Mouse (Mus musculus): ENCODE data around the gene Chst14.
A peak's percentile ranks its signal among the peaks of the same experiment; 100 is the strongest.

Gene Chst14

DNA sequence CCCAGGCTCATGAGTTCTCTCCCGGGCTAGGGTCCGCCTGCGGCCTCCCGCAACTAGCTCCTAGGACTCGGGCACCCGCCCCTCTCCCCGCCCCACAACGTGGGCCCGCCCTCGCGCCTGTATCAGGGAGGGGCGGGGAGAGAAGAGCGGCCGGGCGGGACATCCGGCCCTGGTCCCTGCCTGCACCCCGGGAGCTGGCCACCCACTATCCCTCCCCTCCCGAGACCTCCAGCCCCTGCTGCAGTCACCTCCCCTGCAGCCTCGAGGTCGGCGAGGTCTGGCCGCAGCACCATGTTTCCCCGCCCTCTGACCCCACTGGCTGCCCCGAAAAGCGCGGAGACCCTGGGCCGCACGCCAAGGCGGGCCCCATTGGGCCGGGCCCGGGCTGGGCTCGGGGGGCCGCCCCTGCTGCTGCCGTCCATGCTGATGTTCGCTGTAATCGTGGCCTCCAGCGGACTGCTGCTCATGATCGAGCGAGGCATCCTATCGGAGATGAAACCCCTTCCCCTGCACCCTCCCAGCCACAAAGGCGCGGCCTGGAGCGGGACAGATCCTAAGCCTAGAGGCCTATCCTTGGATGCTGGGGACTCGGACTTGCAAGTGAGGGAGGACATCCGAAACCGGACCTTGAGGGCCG, at the start of gene Chst14:
Chst14 (plus strand) TSS at position 136 of the 637 bp plus-strand sequence.
- peak; percentile 54 for DNase-seq

DNA sequence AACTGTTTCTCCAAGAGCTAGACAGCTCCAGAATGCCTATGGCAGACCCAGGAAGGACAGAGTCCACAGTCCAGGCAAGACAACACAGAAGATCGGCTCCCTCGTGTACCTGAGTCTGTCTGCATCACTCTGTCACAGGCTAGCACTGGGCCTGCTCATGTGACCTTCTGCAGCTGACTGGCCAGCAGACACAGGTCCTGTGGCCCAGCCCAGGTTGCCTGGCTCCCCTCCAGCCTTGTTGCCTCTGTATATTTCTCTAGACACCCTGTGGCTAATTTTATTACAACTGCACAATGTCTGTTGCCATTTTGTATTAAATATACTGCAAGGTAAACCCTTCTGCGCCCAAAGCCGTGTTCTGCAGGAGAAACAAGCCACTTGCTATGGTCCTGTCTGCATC, 45.3 kb upstream of the Chst14 start:
- no peak for DNase-seq

DNA sequence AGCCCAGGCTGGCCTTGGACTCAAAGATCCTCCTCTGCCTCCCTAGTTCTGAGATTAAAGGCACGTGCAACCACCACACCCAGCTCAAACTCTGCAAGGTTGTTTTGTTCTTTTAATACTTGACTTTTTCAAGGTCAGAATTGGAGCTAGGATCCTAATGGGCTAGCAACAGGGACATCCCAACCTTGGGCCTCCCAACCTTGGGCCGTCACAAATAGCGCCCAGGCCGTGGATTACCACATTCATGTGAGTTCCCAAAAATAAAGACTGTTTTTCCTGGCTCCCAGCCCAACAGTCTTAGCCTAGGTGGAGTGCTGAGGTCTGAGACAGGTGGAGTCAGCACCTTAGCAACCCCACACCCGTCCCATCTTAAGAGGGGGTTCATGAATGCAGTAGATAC, 44.3 kb upstream of the Chst14 start:
- no peak for DNase-seq

DNA sequence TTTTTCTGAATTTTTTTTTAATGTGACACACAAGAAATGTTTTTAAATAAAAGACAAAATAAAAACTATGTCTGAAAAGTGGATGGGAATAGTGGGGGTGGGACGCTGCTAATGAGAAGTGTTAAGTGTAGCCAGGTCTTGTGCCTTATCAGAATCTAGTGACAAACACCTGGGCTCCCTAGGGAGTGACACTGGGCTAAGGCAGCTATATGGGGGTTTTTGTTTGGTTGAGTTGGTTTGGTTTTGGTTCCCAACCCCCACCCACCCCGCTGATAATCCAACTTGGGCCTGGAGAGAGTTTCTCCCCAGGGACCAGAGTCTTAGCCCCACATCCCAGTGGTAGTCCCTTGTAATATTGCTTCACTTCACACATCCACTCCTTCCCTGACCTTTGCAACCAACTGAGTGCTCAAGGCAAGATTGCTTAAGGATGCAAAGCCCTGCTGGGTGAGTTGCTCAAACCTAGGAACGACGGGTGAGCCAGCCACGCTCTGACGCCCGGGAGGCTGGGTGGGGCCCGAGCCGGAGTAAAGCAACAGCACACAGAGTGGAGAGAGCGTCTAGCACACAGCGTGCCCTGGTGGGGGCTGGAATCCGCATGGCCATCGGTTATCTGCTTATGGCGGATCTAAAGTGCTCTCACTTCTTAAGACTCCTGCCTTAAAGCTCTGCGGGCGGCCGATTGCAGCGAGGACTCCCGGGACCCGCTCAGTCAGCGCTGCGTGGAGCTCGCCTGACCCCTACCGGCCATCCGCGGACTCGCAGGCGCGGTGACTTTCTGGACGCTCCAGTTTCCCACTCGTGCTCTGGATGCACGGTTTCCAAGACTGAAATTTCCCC, 43.2 kb upstream of the Chst14 start:
- peak; percentile 94 for DNase-seq

DNA sequence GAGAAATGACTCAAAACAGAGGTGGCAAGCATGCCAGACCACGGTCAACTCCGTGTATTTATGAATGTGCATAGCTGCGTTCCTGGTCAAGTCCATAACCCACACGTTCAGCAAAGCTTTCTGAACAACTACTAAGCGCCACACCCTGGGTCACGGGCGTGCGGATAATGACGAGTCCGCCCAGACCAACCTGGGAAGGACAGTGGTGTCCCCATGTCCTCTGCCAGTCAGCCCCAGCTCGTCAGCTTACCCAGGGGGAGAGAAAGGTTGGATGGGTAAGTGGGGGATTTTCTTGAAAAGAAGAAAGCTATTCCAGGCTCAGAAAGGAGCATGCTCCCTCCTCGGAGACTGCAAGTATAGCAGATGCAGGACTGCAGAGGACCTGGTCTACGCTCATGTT, 38.9 kb upstream of the Chst14 start:
- DNase-seq, result no peak

DNA sequence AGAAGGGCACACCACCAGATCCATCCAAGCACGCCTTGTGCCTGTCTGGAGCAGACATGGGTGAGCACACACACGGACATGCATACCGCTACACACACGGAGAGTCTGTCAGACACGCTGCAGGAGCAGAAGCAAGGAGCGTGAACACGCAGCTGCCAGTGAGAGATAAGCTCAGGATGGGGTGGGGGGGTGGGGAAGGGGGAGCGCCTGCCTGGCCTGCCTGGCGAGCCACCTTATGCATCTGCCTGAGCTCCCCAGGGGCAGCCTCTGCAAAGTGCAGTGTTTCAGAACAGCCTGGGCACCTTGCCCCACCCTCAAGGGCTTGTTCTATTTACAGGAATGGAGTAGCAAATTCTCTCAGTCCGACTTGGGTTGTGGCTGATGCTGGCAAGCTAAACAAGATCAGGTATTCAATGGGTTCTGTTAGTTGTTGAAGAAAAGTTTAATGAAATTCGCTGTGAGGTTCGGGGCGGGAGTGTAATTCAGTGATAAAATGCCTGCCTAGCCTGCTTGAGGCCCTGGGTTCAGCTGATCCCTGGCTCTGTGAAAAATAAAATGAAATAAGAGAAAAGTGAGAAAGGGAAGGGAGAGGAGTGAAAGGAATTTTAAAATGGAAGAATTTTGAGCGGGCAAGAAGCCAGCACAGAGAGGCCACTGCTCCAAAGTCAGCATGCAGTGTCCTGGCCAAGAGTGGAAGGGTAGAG, 38.3 kb upstream of the Chst14 start:
- no peak for DNase-seq

DNA sequence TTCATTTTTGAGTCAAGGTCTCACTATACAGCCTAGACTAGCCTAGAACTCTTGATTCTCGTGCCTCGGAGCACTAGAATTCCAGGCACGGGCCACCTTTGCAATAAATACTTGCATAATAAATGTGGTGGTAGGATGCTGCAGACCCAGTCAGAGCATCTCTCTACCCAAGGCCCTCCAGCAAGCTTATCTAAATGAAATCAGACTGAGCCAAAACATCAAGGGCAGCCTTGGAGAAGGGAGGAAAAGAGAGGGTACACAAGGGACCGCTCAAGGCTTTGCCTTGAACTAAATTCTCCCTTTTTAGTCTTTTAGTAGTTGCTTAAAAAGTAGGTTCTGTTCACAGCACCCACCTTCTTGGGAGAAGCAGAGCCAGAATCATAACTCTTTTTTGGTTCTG, 35.1 kb upstream of the Chst14 start:
- no peak for DNase-seq

DNA sequence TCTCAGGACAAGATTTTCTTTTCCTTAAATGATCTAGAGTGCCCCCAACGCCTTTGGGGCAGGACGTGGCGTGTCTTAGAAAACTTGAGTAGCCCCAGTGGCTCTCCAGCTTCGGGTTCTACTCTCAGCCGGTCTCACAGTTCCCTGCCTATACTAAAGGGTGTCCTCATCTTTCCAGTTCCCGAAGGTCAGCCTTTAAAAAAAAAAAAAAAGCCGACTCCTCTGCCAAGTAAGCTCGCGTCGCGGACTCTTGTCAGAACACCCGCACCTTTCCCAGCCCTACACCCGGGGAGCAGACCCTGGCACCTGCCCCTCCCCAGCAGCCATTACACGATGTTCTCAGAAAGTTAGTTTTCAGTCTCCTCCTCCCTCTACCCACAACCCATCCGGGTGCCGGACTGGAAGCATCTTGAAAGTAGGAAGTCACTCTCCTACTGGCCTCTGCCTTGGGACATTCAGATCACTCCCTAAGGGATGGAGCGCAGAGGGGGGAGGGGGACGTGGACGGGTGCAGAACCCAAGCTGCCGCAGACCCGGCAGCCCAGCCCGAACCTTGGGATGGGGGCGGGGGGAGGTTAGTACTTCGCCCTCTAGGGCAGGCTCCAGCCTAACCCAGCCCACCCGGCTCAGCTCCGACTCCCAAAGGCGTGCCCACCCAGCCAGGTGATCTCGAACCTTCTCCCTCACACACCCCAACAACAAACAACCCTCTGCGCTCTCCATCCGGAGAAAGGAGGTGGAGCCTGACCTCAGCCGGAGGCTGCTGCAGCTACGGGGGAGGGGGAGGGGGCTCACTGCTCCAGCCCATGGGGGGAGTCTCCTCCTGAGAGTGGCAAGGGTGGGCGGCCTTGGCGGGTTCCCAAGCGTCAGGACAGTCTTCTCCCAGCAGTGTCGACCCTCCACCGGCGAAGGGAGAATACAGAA, 30.0 kb upstream of the Chst14 start:
- peak; percentile 60 for DNase-seq

DNA sequence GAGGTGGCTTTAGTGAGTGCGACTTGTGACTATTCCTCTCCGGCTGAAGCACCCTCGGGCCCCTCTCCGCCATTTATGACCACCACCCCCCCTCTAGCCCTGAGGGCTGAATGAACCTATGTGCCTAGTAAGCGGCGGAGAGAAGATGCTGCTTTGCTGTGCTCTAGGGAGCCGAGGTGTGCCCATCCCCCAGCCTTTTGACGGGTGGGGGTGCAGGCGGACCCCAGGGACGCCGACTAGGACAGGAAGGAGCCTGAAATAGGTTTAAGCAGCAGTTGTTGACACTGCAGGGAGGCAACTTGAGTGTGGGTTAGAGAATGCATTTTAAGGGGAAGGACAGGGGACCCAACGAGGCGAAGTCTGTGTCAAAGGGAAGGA, 29.4 kb upstream of the Chst14 start:
- DNase-seq, result peak; percentile 22

DNA sequence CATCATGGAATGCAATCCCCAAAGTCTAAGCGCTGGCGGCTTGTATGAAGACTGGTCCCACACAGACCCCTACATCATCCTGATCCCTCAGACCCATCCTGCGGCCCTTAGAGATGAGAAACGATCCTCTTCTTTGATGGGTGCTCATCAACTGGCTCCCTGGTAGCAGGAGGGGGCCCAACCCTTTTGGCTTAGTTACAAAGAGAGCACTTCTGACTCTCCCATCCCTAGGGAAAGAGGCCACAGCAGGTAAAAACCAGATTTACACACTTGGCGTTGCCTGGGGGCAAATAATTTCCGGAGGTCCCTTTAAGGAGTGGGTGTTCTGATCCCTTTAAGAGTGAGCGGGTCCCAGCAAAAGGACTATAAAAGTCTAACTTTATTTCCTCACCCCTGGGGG, 28.9 kb upstream of the Chst14 start:
- DNase-seq, result no peak

DNA sequence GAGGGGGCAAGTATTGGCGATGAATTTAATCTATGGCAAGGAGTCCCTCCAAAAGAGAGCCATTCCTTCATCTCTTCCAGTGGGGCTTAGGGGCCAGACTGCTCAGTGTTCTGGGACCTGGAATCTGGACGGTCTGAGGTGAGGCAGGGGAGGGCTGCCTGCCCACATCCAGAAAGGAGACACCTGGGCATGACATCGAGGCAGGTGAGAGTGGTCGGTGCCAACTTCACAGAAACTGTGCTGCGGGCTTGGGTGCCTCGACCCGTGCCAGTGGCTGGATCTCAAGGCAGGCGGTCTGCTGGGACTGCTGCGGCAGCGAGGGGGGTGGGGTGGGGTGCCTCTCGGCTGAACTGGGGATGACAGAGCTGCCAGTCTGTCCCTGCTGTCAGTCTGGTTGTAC, 28.5 kb upstream of the Chst14 start:
- no peak for DNase-seq

DNA sequence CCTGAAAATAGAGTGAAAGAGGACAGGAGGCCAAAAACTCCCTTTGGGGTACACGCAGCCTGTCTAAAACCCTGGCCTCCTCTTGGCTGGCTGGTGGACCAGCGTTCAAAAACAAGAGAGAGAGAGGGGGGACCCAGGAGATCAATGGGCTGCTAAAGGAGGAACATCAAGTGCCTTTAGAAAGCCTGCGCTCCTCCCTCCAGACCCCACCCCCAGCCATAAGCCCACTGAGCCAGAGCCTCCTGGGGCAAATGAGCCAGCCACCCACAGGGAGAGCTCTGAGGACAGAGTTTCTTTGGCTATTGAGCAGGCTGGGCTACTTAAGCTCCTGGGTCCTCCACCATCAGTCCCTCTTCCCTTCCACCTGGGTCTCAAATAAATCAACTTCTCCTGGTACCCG, 27.5 kb upstream of the Chst14 start:
- DNase-seq, result no peak

DNA sequence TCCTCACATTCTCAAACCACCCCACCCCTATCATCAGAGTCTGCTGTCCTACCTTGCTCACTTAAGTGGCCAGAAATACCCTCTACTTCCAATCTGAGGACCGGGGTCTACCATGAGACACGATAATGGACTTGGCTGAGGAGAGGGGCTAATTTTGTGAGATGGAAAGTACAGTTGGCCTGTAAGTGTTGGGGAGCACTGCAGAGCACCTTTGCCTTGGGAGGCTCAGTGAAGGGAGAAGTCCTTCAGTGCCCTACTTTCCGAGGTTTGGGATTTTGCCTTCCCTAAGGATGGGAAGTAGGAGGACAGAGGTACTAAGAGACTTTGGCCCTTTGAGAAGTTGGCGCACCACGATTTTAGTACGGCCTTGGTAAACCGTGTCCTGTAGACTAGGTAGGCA, 27.0 kb upstream of the Chst14 start:
- no peak for DNase-seq

DNA sequence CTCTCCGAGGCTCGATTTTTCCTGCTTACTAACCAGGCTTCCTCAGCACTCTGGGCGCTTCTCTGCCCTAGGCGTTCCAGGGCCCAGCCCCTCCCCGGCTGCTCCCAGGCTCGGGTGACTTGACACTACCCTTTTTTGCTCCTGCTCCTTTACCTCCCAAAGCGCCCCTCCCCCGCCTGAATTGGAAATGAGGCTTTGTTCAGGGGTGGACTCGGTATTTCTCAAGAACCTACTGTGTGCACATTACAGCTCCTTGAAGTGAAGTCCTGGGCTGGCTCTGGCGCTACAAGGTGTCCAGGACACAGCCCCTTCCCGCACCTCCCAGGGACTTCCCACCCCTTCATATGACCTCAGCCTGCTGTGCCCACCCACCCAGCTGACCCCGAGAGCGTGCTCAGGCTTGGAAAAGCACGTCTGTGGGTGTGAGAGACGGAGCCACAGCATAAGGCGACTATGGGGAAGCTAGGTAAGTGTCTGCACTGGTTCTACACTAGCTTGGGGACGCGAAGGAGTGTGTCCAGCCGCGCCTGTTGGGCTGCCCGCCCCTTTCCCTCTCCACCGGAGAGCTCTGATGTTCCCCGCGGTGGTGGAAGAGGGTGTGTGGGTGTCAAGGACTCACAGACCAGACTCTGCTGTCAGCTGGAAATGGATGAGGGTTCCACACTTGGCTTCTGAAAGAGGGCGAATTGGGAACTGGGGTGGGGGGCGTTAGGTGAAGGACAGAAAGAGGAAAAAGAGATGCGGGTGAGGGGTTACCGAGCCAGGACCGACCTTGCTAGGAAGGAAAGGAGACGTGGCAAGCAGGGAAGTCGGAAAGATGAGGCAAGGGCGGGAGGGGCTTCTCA, 26.1 kb upstream of the Chst14 start, which contains the start of gene Bahd1:
Bahd1 (plus strand) TSS at position 397 of the 845 bp plus-strand sequence.
- peak; percentile 24 for DNase-seq

DNA sequence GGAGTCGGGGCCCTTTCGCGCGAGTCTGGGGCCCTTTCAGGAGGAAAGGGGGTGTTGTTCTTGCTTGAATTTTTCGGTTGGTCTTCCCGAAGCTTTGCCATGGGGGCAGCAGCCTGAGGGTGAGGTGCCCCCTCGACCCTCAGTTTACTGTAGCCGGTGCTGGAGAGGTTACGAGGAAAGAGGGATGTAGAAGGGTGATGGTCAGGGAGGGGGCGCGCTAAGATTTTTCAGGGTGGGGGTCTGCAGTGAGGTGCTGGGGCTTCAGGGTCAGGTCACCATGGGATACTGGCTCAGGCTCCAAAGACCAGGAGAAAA, 25.5 kb upstream of the Chst14 start:
- no peak for DNase-seq

DNA sequence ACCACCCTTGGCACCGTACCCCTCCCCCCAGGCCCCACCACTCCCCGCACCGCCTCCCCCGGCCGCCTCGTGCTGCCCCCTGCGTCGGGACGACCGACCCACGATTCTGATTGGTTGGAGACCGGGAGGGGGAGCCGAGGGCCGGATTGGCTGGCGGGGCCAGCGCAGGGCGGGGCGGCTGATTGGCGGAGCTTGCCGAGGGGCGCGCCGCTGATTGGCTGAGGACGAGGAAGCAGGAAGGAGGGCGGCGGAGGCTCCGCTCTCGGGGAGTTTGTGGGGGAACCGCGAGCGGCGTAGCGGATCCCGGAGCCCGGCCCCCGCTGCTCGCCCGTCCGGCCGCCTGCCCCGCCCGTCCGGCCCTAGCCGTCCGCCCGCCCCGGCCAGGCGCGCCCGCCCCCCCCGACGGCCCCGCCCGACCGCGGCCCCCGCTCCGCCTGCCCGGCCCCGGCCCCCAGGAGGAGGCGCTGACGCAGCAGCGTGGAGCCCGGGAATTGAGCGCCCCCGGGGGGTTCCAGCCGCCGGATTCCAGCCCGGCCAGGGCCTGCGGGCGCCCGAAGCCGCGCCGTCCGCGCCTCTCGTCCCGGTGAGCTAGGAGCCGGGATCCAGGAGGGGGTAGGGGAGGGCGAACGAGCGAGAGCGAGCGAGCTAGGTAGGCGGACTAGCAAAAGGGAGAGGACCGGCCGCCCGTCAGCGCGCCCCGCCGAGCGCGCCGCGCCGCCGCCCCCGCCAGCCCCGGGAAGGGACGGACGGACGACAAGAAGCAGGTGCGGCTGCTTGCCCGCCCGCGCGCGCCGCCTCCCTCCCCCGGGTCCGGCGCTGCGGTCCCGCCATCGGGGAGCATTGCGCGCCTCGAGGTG, 24.9 kb upstream of the Chst14 start:
- DNase-seq, result peak; percentile 97

DNA sequence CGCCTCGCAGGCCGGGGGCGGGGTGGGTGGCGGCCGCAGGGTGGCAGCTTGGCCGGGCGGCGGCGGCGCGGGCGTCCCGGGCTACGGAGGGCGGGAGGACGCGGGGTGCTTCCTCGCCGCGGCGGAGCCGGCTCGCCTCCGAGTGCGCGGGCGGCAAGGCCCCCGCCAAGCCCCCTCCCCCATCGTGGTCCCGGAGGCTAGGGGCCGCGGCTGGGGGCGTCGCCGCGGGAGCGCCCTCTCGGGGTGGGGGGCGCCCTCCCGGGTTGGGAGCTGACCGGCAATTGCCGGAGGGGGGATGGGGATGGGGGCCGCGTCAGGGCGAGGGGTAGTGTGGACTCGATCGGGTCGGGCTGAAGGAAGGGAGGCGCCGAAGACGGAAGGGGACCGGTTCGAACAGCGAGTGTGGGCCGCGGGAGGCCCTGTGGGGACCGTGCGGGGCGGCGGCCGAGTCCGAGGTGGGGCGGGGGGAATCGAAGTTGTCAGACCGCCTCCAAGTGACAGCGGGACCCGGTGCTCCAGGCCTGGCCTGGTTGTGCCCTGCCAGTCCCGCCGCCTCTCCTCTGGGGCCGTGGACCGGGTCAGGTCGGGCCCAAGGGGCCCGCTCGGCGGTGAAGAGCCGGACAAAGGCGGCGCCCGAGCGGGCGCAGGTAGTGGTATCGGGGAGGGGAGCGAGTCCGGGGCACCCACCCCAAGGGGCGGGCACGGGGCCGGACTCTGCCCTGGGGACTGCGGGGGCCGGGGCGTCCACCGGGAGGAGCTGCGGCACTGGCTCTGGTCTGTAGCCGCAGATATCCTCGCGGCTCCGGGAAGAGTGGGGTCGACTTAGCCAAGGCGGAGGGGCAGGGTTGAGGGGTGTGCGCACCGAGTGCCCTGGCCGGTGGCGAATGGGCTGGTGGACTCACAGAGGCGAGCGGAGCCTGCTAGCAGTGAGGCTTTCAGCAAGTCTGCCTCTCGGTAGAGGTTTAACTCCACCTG, 24.0 kb upstream of the Chst14 start:
- DNase-seq, result peak; percentile 55

DNA sequence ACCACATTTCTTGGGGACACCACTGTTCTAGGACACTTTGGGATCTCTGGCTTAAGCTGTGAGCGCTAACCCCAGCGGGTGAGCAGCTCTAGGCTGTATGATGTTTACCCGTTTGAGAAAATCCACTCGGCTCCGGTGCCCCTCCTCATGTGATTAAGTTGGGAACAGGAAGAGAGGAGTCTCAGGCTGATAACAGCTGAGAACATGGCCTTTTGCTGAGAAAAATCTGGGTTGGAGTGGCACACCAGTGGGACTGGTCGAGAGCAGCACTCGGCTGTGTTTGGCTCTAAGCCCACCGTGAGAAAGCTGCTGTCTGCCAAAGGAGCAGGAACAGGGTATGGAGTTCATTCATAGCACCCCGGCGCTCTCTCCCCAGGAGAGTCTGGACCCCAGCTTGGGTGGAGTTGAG, 23.0 kb upstream of the Chst14 start:
- DNase-seq, result peak; percentile 25

DNA sequence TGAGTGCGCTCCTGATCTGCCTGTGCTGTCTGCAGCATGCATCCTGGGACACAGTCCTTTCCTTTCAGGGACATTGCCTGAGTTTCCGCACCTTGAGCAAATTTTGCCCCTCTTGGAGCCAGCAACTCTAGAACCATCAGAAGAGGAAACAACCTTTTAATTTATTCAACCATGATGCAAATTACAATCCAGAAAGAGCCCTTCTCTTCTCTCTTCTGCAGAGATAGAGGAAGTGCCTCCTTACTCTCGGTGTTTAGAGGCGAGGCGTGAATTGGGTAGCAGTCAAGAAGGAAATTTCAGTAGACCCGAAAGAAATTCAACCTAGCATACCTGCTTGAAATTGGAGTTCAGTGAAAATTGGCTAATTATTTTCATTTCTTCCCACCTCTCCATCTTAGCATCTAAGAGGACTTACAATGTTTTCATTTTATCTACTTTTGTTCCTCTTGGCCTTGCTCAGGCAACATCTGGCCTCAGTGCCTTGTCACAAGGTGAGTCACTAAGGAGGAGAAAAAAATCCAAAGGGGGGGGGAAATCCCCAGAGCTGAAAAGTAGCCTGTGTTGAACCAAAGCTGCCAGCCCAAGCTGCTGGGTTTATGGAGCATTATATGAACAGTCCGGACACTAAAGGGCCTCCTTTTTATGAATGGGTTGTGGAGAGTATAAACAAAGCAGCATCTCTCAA, 20.7 kb upstream of the Chst14 start:
- DNase-seq, result no peak

Measured in right cerebral cortex, postnatal 4 days (tissue).